Mouse (Mus musculus) CH12F3 (cell line): Measurements from ENCODE around the gene Ttc23.

Source experiments
- in situ Hi-C: fragments of 300-500 bp; cut with MboI; formaldehyde crosslinking; loops from 2 replicates; pipeline ENCODE4 v1.14.3; 2020; ENCODE audit warnings: low sequenced_read_pairs

Gene Ttc23

DNA sequence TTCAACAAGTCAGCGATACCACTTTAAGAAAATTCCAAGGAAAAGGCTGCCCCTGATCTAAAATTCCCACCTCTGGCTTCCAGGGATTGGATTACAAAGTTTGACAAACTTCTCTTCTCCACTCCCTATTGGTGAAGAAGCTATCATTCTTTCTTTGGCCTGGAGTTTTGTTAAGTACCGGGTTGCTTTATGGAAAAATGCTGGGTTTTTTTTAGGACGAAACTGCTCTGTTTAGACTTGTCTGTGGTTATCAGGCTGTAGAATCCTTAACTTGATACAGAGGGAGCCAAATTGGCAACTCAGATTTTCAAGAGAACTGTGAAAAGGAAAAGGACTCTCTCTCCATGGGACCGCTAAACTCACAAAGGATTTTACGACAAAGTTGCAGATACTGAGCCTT, at the start of gene Ttc23:
TSS of gene Ttc23 (plus strand) at position 134 of the 400 bp plus-strand sequence.
- in situ Hi-C loops, result loop anchor here (25.0 kb wide), 1 partner anchor 835 kb away; no protein-coding TSS in a partner anchor

DNA sequence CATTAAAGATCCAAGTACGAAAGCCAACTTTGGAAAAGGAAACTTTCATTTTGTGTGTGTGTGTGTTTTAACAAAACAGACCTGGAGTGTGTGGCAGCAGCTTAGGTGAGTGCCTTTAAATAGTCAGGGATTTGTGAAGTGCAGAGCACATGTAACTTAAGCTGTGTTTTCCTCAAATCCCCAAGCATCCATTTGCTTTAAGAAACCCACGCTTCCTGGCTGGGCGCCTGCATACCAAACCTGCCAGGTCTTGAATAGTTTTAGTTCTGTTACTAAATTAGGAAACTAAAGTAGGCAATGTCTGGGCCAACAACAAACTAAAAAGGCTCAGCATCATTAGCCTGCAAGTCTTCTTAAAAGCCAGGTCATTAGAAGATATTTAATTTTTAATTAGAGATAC, 49.2 kb upstream of the Ttc23 start:
- in situ Hi-C loops, result no loop called here

DNA sequence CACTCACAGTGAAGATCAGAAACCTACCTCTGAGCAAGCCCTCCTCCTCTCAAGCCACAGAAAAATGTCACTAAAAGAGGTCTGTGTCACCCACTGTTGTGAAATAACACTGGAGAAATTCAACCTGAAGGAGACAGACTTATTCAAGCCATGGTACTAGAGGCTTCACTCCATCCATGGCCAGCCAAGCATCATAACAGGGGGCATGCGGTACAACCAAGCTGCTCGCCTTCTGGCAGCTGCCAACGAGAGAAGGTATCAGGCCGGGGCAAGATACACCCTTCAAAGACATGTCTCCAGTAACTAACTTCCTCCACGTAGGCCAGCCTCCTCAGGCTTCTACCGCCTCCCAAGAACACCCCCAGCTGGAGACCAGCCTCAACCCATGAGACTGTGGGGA, 42.1 kb upstream of the Ttc23 start:
- in situ Hi-C loops, result no loop called here

DNA sequence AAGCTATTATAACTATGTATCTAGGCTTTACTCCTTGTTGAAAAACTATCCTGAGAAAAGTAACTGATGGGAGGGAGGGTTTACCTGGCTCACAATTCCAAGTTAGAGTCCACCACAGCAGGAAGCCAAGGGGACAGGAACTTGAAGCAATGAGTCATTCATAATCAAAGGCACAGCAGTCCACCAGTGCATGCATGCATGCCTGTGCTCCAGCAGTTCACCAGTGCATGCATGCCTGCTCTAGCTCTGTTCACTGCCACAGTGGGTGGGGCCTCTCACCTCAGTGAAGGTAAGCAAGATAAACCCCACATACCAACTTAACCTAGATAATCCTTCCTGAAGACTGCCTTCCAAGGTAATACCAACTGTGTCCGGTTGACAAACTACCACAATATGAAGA, 41.0 kb upstream of the Ttc23 start:
- in situ Hi-C loops, result no loop called here

DNA sequence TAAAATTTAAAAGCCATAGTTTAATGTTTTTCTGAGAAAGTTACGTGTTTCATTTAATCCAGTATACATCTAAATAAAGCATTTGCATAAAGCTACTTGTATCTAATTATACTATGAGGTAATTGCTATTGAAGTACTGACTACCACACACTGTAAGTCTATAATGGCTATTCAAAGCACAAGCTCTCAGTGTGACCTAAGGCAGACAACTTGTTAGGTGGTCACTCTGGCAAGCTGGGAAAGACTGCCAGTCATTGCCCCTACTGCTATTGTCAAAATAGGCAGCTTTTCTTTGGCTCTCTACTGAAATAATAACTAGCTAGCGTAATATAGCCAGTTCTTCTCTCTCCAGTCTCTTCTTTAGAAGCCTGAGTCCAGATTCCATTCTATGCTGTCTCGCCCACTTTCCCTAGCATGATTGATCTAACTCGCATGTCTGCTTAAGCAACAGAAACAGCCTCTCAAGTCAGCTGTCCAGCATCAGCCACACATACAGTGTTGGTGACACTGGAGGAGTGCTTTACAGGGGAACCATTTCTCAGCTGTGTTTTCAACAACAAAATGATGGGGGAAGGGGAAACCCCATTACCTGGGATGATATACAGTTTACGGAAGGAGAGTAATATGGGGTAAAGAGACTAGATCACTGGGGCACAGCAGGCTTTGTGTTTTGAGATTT, 39.4 kb upstream of the Ttc23 start:
- in situ Hi-C loops, result no loop called here

DNA sequence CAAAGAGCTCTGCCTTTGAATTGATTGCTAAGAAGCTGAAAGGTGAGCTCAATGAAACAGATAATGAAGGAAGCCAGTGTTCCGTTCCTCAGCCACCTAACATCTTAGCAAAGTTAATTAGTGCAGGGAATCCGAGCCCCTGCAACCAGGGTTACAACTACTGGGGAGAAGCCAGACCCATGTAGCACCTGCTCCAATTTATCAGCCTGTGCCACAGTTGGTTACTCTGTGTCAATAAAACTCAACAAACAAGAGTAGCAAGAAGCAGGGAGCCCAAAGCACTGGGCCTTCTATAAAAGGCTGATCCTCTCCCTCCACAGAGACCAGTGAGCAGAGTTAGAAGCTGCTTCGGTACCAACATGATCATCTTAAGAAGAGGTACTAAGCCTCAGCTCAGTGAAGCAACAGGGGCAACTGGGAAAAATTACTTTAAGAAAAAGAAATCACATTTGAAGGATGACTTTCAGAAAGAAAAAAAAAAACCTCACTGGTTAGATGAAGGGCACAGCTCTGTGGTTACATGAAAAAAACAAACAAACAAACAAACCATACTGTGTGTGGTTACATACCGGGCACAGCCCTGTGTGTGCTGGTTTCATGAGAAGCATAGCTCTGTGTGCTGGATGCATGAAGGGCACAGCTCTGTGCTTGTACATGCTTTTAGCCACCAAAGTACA, 38.7 kb upstream of the Ttc23 start:
- in situ Hi-C loops, result no loop called here

DNA sequence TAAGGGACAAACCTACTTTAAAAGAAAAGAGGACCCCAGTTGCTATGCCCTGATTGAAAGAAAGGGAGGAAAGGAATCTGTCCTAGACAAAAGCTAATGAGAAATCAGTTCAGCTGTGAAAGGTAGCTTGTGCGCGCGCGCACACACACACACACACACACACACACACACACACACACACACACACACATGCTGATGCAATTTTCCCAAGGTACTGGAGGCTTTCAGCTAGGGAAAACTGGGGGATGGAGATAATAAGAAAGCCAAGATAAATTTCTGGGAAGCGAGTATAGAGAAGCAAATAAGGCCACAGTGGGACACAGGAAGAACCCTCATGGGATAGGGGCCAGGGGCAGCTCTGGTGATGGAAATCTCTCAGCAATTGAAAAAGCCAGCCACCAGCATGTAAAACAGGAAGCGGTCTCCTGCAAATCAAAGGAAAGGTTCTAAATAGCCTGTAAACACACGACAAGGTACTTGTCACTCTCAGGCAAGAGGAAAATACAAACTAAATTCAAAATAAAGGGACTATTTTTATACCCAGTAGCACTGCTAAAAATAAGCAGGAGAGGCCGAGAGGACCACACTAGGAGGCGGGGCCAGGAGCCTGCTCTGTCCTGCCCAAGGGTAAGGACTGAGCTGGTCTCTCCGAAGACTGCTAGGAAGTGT, 33.3 kb upstream of the Ttc23 start:
- in situ Hi-C loops, result no loop called here

DNA sequence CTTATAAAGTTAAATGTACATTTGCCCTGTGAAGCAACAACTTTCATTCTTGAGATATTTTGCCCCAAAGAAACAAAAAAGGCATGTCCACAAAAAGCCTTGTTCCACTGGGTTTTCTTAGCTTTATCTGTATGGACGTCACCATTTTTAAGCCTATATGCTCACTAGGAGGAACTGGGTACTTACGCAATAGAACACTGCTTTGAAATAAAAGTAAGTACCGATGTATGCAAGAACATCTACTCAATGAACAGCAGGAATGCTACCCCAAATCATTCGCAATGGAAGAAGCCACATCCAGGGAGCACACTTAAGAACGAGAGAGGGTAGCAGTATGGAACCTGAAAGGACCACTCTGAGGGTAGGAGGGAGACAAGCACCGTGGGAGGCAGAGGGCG, 32.7 kb upstream of the Ttc23 start:
- in situ Hi-C loops, result no loop called here

DNA sequence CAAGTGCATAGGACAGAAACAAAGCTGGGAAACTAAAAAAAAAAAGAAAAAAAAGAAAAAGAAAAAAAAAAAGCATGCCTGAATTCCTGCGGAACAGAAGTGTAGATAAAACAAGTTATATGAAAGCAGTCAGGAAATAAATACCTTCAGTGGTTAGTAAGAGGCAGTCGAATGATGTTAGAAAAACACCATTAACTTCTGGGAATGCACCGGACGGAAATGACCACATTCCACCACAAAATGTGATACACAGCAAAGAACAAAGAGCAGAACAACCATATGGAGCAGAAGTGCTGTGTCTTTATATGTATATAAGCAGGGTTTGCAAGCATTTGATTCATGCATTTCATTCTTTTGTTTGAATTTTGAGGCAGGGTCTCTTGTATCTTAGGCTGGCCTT, 30.3 kb upstream of the Ttc23 start:
- in situ Hi-C loops, result no loop called here

DNA sequence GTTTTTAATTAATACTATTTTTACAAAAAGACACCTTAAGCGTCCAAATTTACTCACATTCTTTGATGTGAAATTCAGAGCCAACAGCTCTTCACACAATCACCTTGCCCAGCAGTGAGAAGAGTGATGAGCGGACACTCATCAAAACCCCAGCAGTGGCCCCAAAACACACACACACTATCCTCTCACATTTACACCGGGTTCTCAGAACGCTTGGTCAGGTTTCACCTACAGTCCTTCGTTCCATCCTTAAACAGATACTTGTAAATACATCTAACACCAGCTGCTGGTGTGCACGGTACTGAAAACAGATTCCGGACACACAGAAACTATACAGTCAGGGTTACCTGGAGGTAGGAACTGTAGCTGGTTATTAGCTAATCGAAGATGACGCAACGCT, 29.6 kb upstream of the Ttc23 start:
- in situ Hi-C loops, result no loop called here

DNA sequence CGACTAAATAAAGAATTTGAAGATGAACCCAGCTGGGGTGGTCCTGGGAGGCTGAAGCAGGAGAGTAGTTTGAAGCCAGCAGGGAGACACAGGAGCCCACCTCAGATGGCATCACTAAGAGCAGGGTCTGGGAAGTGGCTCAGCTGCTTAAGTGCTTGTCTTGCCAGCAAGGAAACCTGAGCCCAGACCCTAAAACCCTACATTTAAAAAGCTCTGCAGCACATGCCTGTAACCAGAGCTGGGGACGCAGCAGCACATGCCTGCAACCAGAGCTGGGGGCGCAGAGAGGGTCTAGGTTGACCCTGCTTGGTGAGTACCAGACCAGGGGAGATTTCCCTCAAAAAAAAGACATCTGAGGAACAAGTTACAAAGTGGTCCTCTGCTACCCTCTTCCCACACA, 28.9 kb upstream of the Ttc23 start:
- in situ Hi-C loops, result no loop called here

DNA sequence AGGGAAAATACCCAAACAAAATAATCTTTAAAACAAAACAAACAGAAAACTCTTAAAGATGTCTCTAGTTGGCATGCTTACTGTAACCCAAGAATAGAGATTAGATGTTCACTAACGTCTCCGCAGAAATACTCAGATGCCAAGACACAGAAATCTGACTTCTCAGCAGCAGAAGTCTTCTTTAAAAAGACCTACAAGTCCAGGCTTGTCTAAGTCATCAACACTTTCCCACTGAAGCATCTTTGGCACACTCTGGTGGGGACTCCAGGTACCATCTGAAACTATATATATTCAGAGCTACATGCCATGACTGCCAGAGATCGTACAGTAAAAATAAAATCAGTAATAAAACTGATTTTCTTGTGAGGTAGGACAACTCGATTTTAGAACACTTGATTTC, 27.4 kb upstream of the Ttc23 start:
- in situ Hi-C loops, result loop anchor here (5.0 kb wide), 1 partner anchor 383 kb away; no protein-coding TSS in a partner anchor

DNA sequence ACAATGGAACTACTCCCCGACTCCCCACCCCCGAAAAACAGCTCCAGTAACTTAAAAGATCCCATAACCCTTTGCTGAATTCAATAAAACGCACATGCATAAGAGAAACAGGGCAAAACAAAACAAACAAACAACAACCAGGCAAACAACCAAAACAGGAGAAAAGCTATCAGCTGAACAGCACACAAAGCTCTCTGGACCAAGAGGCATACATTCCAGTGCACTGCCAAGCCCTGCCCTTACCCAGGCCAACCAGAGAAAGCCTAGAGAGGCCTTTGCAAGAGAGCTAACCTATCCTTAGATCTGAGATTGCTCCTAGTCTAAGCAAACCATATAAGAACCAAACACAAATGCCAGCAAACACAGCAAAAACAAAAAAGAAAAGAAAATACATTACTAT, 25.1 kb upstream of the Ttc23 start:
- in situ Hi-C loops, result loop anchor here (5.0 kb wide), 1 partner anchor 385 kb away; no protein-coding TSS in a partner anchor

DNA sequence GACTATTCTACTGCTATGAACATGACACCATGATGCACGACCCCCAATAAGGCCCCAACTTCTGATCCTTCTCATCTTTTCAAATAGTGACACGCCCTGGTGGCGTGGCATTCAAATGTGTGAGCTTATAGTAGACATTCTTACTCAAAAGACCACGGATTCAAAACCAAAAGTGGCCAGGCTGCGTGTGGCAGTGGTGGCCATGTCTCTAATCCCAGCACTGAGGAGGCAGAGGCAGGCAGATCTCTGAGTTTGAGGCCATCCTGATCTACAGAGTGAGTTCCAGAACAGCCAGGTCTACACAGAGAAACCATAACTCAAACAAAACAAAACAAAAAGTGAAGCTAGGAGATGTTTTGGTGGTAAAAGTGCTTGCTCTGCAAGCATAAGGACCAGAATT, 20.5 kb upstream of the Ttc23 start:
- in situ Hi-C loops, result loop anchor here (25.0 kb wide), 1 partner anchor 814 kb away; no protein-coding TSS in a partner anchor

DNA sequence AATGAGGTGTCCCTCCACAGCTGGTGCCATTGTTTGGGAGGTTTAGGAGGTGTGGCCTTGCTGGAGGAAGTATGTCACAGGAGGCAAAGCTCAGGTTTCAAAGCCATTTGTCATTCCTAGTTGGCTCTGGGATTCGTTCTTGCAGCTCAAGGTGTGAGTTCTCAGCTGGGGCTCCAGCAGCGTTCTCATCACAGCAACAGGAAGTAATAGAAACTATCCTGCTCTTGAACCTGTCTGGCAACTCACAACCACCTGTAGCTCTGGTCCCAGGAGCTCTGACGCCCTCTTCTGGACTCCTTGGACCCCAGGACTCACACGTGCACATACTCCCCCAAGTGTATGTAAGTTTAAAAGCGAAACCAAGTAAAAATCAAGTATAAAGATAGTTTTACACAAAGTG, 17.5 kb upstream of the Ttc23 start:
- in situ Hi-C loops, result loop anchor here (25.0 kb wide), 1 partner anchor 817 kb away; no protein-coding TSS in a partner anchor

DNA sequence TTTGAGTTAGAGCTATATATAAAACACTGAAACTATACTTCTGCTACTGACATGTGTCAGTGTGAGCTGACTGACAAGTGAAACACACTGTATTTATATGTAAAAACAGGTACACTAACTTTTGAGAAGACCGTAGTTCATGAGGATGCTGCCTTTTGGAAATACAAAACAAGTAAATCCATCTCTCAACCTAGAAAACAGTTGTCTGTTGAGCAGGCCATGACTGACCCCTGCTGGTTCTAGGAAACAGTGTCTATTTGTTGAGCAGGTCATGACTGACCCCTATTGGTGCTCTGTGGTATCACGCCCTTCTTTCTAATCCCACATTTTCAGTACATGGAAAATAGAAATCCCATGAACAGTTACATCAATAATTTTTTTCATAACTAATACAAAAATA, 16.4 kb upstream of the Ttc23 start:
- in situ Hi-C loops, result loop anchor here (25.0 kb wide), 1 partner anchor 819 kb away; no protein-coding TSS in a partner anchor

DNA sequence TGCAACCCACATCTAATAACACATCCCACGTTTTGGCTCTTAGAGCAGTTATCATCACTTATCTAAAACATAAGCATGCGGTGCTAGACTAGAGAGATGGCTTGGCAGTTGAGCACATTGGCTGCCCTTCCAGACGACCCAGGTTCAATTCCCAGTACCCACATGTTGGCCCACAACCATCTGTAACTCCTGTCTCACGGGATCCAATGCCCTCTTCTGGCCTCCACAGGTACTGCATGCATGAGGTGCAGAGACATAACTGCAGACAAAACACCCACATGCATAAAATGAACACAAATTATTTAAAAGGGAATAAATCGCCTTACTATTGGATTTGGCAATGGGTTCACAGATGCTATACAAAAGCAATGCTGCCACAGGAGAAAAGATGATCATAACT, 14.8 kb upstream of the Ttc23 start:
- in situ Hi-C loops, result loop anchor here (25.0 kb wide), 1 partner anchor 820 kb away; no protein-coding TSS in a partner anchor

DNA sequence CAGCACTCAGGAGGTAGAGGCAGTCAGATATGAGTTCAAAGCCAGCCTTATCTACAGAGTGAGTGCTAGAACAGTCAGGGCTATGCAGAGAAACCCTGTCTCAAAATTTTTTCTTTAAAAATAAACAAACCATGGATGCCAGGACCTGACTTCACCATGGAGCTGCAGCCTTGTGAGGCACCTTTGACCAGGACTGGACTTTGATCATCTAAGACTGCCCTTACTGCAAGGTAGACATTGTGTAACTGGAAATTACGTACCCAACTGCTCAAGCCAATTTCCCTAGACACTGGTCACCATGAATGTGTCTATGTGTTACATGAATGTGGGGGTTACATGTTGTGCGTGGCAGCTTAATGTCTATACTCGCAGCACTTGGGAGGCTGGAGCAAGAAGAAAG, 13.0 kb upstream of the Ttc23 start:
- in situ Hi-C loops, result loop anchor here (25.0 kb wide), 1 partner anchor 822 kb away; no protein-coding TSS in a partner anchor

DNA sequence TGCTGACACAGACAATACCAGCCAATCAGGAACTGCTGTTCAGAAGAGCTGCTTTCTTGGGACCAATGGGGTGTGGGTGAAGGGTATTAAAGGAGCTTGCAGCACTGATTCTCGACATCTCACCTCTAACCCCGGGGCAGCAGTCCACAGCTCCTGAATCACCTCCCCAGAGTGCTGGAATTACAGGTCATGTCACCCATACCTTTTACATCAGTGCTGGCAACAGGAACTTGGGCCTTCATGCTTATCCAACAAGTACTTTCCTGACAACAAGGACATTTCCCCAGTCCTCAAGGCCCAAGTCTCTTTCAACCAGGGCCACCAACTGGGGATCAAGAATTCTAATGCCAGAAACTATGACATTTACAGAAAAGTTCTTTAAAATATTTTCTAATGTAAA, 11.0 kb upstream of the Ttc23 start:
- in situ Hi-C loops, result loop anchor here (25.0 kb wide), 1 partner anchor 824 kb away; no protein-coding TSS in a partner anchor

DNA sequence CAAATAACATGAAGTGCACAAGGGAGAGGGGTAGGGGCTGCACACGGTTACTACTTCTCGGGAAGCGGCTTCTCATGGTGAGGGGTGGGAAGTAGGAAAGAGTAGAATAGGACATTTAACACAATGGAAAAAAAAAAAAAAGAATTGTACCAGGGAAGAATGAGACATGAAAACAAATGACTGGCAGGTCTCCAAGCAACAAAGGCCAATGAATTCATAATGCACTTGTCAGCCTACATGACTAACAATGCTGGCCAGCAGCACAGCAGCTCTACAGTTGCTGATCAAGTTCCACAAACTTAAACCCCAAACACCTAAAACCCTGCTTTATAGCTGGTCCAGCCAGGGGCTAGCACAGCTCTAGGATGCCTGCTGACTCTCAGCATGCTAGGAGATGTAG, 8.2 kb upstream of the Ttc23 start:
- in situ Hi-C loops, result loop anchor here (25.0 kb wide), 1 partner anchor 827 kb away; no protein-coding TSS in a partner anchor

DNA sequence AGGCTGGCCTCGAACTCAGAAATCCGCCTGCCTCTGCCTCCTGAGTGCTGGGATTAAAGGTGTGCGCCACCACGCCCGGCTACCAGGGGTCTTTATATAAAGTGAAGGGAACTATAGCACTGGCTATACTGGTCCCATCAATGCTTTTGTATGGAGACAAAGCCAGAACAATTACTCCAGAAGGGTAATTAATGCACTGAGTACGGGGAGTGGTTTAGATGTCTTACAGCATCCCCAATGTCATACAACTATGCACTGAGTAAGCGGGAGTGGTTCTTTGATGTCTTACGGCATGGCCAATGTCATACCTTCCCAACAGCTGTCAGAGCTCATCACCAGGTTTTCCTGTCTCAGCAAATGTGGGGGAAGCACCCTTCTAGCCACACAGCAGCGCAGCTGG, 4.3 kb upstream of the Ttc23 start:
- in situ Hi-C loops, result loop anchor here (25.0 kb wide), 1 partner anchor 831 kb away; no protein-coding TSS in a partner anchor
